Mouse (Mus musculus) right cerebral cortex, postnatal 36 days (tissue): ENCODE data around the gene Ugt1a6b.
"Not testable (repeated sequence)": the region's sequence is repeated elsewhere in the genome, so short reads cannot be mapped to it uniquely, and the experiment has no call there.

Experiments
- DNase-seq, 2 experiments: peaks; one replicate each; pipeline ENCODE4 v3.0.0; 2022; ENCODE audit warnings: low spot score in 2 of 2, mixed read lengths in 1 of 2

The Ugt1a6b gene

DNA sequence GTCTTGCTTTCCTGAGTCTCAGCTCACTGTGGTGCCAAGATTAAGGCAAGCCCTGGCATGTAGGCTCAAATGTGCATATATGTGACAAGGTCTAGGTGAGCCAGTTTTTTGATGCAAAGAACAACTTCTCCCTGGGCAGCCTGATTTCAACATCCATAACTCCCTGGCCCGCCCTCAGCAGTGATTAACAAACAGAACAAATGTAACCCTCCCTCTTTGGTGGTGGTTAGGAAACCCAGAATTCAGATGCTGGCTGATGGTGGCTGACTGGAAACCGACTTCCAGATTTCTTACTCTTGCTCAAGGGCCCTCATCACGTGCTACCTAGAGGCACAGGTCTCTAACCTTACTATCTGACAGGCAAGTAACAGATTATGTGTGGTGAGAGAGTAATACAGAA lies at the start of gene Ugt1a6b:
Gene Ugt1a6b (plus strand): TSS at position 234 of the 400 bp plus-strand sequence.
- DNase-seq: not testable (repeated sequence)

DNA sequence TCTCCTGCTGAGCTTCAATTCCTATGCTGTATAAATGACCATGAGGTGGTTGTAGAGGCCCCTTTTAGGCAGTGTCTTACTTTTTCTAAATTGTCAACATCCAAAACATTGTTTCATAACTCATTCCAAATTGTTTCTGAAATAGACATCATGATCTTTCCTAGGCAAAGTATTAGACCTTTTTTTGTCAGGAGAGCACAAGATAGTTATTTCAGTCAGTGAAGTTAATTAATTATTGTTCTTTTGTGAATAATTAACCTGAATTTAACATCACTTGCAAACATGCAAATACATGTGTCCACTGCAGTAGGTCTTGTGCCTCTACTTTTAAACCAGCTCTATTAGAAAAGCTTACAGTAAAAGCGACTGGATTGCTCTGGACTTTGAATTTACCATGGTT lies 48.0 kb upstream of the Ugt1a6b start, which contains the start of gene Ugt1a10:
Gene Ugt1a10 (plus strand): TSS at position 301 of the 400 bp plus-strand sequence.
- no peak for DNase-seq

DNA sequence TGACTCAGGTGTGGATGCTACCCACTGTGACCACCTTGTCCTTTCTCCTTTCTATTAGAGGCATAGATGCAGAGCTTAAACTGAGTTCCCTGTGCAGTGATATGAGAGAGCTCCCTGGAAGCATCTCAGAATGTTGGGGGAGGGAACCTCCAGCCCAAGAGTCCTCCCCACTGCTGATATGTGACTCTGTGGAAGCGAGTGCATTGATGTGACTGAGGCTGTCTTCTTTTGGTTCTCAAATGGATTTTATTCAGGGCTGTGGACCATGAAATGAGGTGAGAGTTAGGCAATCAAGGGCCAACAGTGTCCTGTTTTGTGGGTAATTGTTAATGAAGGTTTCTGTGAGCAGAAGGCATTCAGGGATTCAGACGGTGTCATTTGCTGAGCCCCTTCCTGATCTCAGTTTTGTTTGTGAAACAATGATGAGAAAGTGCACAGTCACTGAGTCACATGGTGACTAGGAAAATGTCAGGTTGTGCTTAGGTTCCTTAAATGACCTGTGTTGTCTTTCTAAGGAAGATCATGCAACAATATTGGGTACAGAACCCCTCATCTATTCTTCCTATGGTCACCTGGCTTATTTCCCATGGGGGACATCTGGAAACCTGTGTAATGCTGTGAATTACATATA lies 36.5 kb upstream of the Ugt1a6b start:
- DNase-seq: not testable (repeated sequence)

DNA sequence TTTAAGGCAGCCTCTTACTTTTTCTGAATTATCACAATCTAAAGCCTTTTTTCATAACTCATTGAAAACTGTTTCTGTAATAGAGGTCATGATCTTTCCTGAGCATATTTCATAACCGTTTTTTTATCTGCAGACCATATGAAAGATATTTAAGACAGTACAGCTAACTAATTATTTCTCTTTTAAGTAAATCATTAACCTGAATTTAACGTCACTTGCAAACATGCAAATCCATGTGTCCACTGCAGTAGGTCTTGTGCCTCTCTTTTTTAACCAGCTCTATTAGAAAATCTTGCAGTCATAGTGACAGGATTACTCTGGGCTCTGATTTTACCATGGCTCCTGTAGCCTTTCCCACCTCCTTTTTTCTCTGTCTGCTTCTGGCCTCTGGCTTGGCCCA lies 32.6 kb upstream of the Ugt1a6b start, which contains the start of gene Ugt1a9:
Gene Ugt1a9 (plus strand): TSS at position 306 of the 400 bp plus-strand sequence.
- no peak for DNase-seq

DNA sequence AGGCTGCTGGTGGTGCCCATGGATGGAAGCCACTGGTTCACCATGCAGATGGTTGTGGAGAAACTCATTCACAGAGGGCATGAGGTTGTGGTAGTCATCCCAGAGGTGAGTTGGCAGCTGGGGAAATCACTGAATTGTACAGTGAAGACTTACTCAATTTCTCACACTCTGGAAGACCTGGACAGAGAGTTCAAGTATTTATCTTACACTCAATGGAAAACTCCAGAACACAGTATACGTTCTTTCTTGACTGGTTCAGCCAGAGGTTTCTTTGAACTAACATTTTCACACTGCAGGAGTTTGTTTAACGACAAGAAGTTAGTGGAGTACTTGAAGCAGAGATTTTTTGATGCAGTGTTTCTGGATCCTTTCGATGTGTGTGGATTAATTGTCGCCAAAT lies 32.1 kb upstream of the Ugt1a6b start:
- DNase-seq: no peak

DNA sequence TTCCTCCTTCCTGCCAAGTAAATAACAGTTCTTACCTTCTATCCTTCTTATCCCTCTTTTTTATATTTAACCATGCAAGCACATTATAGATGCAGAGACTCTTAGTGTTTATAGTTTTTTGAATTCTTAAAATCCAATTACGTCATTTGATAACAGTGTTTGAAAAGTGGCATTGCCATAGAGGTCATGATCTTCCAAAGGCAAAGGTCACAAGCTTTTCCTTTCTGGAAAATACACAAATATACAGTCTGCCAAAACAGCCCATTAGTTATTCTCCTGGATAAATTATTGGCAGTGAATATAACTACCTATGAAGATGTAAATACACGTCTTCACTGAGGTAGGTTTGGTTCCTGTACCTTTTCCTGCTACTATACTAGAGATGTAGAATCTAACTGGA lies 28.6 kb upstream of the Ugt1a6b start:
- no peak for DNase-seq

DNA sequence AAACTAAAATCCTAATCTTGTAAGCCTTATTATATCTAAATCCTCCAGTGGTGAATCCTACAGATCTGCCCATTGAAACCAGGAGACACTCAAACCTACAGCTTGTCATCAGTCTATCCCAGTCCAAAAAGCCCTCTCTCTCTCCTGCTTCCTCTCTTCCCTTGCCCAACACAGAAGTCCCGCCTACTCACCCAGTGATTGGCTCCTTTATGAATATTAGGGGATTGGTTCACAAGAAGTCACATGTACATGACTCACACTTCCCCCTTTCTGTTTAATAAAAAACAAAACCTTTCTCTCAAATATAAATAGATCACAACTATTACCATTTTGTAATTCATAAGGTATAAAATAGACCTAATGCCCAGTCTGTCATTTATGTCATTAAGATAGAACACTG lies 25.9 kb upstream of the Ugt1a6b start:
- DNase-seq: no peak

DNA sequence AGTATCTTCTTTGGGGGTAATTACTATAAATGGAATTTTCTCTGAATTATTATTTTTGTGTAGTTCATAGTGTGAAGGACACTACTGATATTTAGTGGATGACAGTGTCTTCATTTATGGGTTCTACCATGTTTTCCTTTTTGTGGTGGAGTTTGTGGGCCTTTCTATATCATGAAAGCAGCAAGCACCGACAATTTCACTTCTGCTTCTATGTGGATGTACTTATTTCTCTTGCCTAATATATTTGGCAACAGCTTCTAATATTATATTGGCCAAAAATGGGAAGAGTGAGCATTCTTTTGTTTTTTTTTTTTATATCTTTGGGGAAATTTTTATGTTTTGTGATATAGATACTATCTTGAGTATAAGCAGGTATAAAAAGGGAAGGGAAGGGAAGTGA lies 21.4 kb upstream of the Ugt1a6b start:
- DNase-seq: no peak

DNA sequence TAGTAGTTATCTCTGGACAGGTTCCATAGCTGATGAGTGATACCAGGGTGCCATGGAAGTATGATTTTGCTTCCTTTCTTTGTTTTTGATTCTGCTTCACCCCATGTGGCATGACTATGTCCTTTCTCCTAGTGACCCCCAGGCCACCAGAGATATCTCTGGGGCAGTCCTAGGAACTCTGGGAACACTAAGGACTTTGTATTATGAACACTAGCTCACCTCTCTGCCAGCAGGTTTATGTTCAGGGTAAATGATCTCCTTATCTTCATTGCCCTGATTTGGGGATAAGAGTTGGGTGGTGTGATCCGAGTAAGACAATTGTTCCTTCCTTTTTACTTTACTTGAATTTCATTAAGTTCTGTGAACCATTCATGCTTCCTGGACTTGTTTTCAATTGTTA lies 16.9 kb upstream of the Ugt1a6b start:
- no peak for DNase-seq

DNA sequence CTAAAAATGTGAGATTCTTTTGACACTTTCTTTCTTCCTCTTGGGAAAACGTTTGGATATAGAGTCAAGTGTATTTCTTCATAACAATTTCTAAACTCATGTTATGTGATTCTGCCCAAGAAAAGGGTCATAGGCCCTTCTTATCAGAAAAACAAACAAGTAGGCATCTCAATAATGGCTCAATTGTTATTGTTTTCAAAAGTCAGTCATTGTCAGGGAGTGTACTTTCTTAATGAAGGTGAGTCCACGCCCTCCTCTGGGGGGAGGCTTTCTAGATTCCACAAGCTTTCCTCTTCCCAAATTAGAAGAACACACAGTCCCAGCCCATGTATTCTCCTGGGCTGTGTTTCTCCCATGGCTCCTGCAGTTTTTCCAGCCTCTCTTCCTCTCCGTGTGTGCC lies 15.5 kb upstream of the Ugt1a6b start, which contains the start of gene Ugt1a8:
Gene Ugt1a8 (plus strand): TSS at position 301 of the 400 bp plus-strand sequence.
- no peak for DNase-seq

DNA sequence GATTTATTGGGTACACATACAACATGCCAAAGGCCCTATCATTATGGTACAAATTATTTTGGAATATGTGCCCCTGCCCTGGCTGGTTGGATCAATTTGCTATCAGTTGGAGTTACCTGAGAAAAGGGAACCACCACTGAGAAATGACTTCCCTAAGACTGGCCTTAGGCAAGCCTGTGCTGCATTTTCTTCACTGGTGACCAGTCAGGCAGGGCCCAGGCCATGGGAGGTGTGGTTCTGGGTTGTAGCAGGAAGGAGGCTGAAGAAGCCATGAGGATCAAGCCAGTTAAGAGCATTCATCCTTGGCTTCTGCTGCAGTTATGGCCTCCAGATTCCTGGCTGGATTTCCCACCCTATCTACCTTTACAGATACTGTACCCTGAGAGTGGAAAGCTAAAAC lies 10.7 kb upstream of the Ugt1a6b start:
- no peak for DNase-seq

DNA sequence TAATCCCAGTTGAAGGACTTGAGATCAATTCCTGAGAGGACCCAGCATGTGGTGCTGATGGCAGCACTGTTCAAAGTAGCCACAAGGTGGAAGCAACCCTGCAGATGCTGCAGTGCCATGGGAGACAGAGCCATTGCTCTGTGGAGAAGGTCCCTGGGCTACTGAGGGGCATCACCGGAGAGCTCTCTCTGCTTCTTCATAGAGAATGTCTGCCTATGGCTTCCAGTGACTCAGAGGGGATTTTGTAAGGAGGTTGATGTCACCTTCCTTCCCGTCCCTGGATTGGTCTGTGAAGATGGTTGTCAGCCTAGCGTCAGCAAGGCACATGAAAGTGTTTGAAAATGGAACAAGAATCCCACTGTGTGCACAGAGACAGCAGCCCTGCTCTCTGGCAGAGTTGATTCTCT lies 8.8 kb upstream of the Ugt1a6b start:
- not testable (repeated sequence) for DNase-seq

DNA sequence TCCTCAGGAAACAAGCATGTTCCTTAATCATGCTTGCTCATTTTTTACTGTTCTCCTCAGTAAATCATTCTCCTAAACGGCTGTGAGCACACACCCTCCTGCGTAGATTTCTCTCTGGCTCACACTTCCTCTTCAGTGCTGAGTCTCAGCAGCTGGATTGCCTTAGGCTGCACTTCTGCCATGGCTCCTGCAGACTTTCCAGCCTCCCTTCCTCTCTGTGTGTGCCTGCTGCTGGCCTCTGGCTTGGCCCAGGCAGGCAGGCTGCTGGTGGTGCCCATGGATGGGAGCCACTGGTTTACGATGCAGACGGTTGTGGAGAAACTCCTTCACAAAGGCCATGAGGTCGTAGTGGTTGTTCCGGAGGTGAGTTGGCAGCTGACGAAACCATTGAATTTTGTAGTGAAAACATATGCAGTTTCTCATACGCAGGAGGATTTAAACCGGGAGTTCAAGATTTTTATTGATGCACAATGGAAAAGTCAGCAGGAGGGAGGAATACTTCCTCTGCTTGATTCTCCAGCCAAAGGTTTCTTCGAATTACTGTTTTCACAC lies 8.0 kb upstream of the Ugt1a6b start, which contains the start of gene Ugt1a7c:
Gene Ugt1a7c (plus strand): TSS at position 122 of the 552 bp plus-strand sequence.
- DNase-seq: no peak

DNA sequence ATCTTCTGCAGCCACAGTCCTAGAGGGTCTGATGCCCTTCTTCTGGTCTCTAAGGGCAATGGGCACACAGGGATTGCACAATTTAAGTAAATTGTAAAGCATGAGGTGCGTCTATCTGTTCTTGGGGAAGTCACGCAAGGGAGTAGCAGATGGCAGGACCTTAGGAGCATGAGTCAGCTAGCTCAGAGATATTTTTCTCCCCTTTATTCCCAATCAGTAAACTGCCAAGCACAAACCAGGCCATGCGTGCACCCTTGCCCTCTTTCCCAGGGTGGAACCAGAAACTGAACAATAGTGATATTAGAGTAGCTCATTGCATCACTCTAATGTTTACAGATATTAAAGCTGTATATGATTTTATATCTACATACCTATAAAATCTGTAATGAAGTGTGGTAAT lies 4.5 kb upstream of the Ugt1a6b start:
- not testable (repeated sequence) for DNase-seq

DNA sequence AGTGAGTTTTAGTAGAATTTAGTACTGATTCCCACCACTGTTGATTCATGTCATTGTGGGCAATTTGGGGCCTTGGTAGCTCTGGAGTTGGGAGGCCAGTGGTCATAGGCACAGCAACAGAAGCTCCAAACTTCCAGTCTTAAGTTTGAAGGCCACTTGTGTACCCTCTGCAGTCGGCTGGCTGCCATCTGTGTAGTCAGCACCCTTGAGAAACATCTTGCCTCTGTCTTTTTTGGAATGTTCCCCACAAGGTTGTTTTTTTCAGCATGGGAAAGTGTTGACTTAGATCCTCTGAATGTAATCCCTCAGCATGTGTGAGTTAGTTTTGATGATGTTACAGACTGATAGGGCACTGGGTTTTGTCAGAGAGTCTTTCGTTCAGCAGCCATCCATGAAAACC lies 3.4 kb upstream of the Ugt1a6b start:
- not testable (repeated sequence) for DNase-seq

DNA sequence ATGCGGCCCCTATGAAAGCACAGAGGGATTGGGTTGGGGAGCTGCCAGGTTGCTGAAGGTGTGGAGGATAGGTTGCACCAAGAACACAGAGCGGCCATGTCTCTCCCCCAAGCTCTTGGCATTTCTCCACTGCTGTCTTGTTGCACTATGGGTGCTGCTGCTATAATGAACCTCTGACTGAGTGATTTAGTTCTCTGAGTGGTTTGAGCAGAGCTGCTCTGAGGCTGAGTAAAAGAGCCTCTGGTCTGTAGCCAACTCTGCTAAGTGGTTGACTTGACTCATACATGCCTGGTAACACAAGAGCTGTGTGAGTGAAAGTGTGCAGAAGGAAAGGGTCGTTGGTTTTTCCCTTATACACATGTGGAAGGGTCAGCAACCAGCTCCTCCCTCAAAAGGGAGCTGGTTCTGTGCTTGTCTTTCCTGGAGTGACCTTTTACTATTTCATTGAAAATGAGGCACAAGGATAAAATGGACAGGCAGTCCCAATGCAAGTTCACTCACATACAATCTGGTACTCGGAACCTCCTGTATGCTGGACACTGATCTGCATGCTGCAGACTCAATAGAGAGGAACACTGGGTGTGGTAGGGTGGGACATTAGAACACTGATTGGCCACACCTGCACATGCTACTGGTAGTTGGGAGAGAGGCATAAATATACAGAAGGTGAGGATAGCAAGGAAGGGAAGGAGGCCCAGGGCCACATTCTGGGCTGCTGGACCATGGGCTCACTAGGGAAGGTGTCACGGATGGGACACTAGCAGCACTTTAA lies 831 bp downstream of the Ugt1a6b start:
- not testable (repeated sequence) for DNase-seq

DNA sequence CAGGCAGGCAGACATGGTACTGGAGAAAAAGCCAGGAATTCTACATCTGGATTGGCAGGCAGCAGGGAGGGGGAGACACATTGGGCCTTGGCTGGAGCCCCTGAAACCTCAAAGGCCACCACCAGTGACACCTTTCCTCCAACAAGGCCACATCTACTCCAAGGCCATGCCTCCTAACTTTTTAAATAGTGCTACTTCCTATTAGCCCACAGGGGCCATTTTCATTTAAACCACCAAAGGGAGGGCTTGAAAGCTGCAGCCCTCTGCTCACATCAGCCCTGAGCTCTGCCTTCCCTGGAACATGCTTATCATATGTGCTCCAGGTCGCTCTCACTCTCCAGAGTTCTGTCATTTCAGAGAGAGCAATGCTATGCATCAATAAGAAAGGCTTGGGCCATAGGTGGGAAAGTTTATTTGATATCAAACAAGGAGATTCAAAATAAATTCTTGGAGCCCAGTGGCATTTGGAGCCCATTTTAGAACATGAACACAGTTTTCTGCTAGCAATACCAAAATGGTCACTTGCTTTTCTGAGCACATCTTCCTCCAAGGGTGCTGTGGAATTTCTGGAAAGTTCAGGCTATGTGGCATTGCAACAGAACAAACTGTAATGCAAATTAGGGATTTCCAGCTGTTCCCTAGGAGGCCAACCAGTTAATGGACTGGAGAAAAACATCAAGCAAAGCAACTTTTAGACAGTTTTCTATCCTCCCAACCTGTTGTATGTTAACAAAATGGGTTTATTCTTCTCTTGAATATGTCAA lies 1.8 kb downstream of the Ugt1a6b start:
- DNase-seq: no peak

DNA sequence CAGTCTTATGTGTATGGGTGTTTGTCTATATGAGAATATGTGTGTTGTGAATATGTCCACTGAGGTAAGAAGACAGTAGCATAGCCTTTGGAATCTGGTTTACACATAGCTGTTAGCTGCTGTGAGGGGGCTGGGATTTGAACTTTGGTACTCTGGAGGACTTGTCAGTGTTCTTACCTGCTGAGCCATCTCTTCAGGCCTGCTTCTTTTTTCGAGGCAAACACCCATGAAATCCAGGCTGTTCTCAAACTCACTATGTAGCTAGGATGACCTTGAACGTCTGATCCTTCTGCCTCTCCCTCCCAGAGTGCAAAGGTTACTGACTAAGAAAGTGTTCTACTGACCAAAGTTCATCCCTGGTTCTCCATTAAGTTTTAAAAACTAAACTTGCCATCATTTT lies 2.6 kb downstream of the Ugt1a6b start:
- DNase-seq: no peak

DNA sequence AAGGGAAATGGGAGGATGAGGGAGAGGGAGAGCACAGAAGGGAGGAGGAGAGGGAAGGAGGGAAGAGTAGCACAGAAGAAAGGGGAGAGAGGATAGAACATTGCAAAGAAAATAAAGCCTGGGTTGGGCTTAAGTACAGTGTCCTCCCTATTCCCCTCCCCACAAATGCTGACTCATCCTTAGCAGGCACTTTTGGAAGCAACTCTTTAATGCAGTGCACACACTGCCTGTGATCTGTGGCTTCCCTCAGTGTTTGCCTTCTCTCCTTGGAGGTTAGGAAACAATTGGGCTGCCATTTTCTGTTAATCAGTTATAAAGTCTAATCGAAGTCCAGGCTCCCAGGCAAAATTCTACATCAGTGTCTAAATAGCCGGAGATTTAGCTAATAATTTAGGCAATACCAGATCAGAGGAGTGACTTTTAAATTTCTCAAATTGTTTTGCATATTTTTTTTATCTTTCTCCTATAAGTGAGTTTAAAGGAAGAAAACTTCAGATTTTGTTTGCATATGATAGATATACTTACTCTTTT lies 6.0 kb downstream of the Ugt1a6b start:
- not testable (repeated sequence) for DNase-seq

DNA sequence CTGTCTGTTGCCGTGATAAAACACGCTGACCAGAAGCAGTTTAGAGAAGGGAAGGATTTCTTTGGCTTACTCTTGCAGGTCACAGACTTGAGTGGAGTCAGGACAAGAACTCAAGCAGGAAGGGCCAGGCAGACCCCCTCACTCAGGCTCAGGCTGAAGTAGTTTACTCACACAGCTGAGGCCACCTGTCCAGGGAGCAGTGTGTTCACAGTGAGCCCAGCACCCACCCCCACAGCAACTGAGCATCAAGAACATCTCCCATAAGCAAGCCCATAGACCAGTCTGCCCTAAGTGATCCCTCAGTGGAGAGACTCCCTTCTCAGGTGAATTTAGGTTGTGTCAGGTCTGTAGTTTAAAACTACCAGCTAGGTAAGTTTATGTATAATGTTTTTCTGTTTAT lies 6.6 kb downstream of the Ugt1a6b start:
- DNase-seq: not testable (repeated sequence)

DNA sequence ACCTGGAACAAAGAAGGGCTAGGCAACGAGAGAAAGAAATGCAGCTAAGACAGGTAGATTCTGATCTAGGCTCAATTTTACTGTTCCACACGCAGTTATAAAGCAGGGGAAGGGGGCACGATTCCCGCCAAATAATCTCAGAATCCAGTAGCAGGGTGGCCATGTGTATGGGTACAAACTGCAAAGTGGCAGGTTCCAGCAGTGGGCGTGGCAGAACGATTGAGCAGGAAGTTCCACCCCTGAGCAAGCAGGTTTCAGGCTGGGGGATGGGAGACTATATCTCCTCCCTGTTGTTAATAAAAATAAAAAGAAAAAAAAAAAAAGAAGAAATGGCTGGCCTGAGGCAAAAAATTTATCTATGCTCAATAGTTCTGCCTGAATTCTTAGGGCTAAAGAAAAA lies 9.7 kb downstream of the Ugt1a6b start:
- not testable (repeated sequence) for DNase-seq

DNA sequence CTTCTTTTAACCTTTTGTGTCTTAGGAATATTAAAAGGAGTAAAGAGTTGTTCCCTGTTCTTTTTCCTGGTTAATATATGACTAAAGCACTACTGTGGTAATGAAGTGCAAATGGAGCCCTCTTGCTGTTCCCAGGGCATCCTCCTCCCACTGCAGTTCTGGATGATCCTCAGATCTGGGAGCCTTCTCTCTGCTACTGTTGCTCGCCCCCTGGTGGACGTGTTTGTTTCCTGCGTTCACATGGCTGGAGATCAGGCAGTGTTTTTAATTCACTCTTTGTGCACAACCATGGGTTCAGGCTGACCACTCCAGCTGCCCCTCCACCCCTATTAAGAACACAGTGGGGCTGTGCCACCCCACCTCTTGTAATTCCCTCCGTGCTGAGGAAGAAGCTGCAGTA lies 17.5 kb downstream of the Ugt1a6b start:
- not testable (repeated sequence) for DNase-seq
